In the genomic region with DNA sequence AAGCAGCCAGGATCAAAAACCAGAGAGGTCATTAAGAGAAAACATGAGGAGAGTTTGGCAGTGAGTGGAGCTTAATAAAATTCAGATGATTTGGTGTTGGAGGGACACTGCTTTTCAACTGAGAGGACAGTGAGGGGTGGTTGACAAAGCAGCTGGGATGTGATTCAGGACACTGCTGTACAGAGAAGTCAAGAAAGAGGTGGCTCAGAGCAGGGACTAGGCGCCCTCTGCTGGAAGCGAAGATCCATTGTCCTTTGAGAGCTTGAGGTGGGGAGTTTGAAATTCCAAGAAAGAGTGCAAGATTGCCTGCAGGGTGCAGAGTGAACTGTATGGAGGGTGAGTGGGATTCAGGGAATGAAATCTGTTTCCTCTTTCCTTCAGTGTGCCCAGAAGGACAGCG, we compare ENCODE assay signal across 9 mouse cellular contexts. TPM values are rescaled to one million over a fixed set of nuclear protein-coding genes. Genes with fewer than 3 reads are reported as not detected.
DNase-seq lines count a peak whose midpoint lies in the region; ATAC-seq and TF ChIP-seq lines count a peak whose summit lies in the region.
"Had no signal": no experiment of that assay in that cellular context is flagged by ENCODE, and none has a peak within 500 bp of the region (broad histone marks: within the 10 kb centered on the region; RNA-seq: fewer than 3 reads in every experiment).

No protein-coding gene starts in this region.

- 7% methylated on average over 3 of the region's 3 CpGs for WGBS in forebrain, embryonic 10.5 days
- 3% methylated on average over 3 of the region's 3 CpGs for WGBS in limb, embryonic 13.5 days
- WGBS in olfactory bulb, adult 2 months: 9% methylated on average over 3 of the region's 3 CpGs

- no peaks in the 10 kb centered on the region for H3K4me1 ChIP-seq in forebrain, embryonic 10.5 days
- no peaks in the 10 kb centered on the region for H3K4me1 ChIP-seq in limb, embryonic 13.5 days
- no peaks in the 10 kb centered on the region for H3K4me1 ChIP-seq in olfactory bulb, adult 2 months (ENCODE audit: control insufficient read depth, insufficient read depth, low read length)
- H3K4me1 ChIP-seq: heart, embryonic 13.5 days had no signal

- H3K27ac ChIP-seq in forebrain, embryonic 10.5 days: no peak overlapping the region
- no peak overlapping the region for H3K27ac ChIP-seq in limb, embryonic 13.5 days
- no peak overlapping the region for H3K27ac ChIP-seq in olfactory bulb, adult 2 months (ENCODE audit: insufficient read depth, low read depth, low read length)
- H3K27ac ChIP-seq: heart, embryonic 13.5 days had no signal

- no peak for TF ChIP-seq POLR2A in olfactory bulb, adult 2 months (IDR thresholded peaks at IDR 0.05; ENCODE audit: insufficient read depth, low read depth, low read length)

- no peak overlapping the region for H3K4me2 ChIP-seq in limb, embryonic 13.5 days (replicated peaks)
- H3K4me2 ChIP-seq: heart, embryonic 13.5 days had no signal

- TF ChIP-seq CTCF in olfactory bulb, adult 2 months (IDR thresholded peaks at IDR 0.05; ENCODE audit: insufficient read depth, low read depth, low read length): 0 out of 2 replicates have a peak, but pooled peaks have one; percentile 35

- H3K9me3 ChIP-seq in forebrain, embryonic 10.5 days: no peaks in the 10 kb centered on the region
- no peaks in the 10 kb centered on the region for H3K9me3 ChIP-seq in limb, embryonic 13.5 days
- H3K9me3 ChIP-seq: heart, embryonic 13.5 days had no signal

- peak; percentile 18 to 27 for DNase-seq in gastrocnemius, postnatal 4 days (ENCODE audit: low spot score in 2 of 2)
- no peak for DNase-seq in gastrocnemius, adult 18-20 months (ENCODE audit: low spot score)
- peak; percentile 8 for DNase-seq in adrenal gland, adult 8-10 months
- DNase-seq in forebrain, embryonic 10.5 days (ENCODE audit: extremely low spot score, low spot score): peak; percentile 66
- peak; percentile 21 for DNase-seq in kidney, adult 9 months
- DNase-seq in natural killer cell, adult 2 months (ENCODE audit: low spot score in 2 of 2): no peak

- H3K4me3 ChIP-seq in forebrain, embryonic 10.5 days: no peak overlapping the region
- no peak overlapping the region for H3K4me3 ChIP-seq in limb, embryonic 13.5 days
- no peak overlapping the region for H3K4me3 ChIP-seq in olfactory bulb, adult 2 months (ENCODE audit: insufficient read depth, low read depth, low read length)
- H3K4me3 ChIP-seq: heart, embryonic 13.5 days had no signal

- H3K9ac ChIP-seq in limb, embryonic 13.5 days: no peak overlapping the region
- H3K9ac ChIP-seq: heart, embryonic 13.5 days had no signal

- no peaks in the 10 kb centered on the region for H3K36me3 ChIP-seq in forebrain, embryonic 10.5 days (replicated peaks)
- H3K36me3 ChIP-seq in limb, embryonic 13.5 days: no peaks in the 10 kb centered on the region
- H3K36me3 ChIP-seq: heart, embryonic 13.5 days had no signal

- ATAC-seq in limb, embryonic 13.5 days (ENCODE audit: low FRiP score, low read depth): peak; percentile 71; the same call in 1 of the 2 replicates

- H3K27me3 ChIP-seq in forebrain, embryonic 10.5 days (ENCODE audit: poor library complexity, severe bottlenecking): no peaks in the 10 kb centered on the region
- H3K27me3 ChIP-seq in limb, embryonic 13.5 days: no peaks in the 10 kb centered on the region
- H3K27me3 ChIP-seq: heart, embryonic 13.5 days had no signal

RNA-seq across cellular contexts. Expression of a gene that starts 44.2 kb away (rescaled TPM):
- under 1 TPM in 1 of 2 experiments, not detected in 1; 0.73 TPM for total RNA-seq in gastrocnemius, postnatal 4 days (2021)
- not detected for total RNA-seq in gastrocnemius, adult 18-20 months (2021)
- not detected for total RNA-seq in adrenal gland, adult 8-10 months (2022)
- not detected in 2 replicates for polyA plus RNA-seq in forebrain, embryonic 10.5 days (2016; fragmentation: Nextera tagmentation; extraction: Ambion mirVana)
- not detected in 2 replicates for polyA plus RNA-seq in limb, embryonic 13.5 days (2015; fragmentation: Nextera tagmentation; extraction: Ambion mirVana)
- not detected in 2 replicates for polyA plus RNA-seq in olfactory bulb, adult 2 months (2012; ENCODE audit: insufficient read depth, insufficient read length, low replicate concordance, missing spikeins)
- polyA plus RNA-seq: heart, embryonic 13.5 days had no signal

Comparison
In these comparisons a context has a peak if more than half of its experiments do, and no peak if none do; other contexts are left out.
1. DNase-seq: peak in gastrocnemius, postnatal 4 days (2 of 2), adrenal gland, adult 8-10 months (single experiment), forebrain, embryonic 10.5 days (single experiment) and kidney, adult 9 months (single experiment); none in gastrocnemius, adult 18-20 months (single experiment) and natural killer cell, adult 2 months (0 of 2).